Mouse (Mus musculus) adrenal gland (tissue): ENCODE data around the gene Tyrobp.

ENCODE experiments used
- intact Hi-C: fragments of 180-260 bp; cut with DNase I; formaldehyde crosslinking; loops from one replicate; pipeline ENCODE4 v1.15.1; 2025

The Tyrobp gene

GRCm38 (mm10) chr7:30422560-30422959, 9.0 kb downstream of the Tyrobp start:
- intact Hi-C loops, result no loop called here

GRCm38 (mm10) chr7:30423071-30423641, 9.6 kb downstream of the Tyrobp start:
- intact Hi-C loops, result no loop called here

- intact Hi-C loops, result no loop called here
Observed at GRCm38 (mm10) chr7:30429327-30429726, 15.8 kb downstream of the Tyrobp start.

GRCm38 (mm10) chr7:30430191-30430590, 16.6 kb downstream of the Tyrobp start:
- intact Hi-C loops, result loop anchor here (5.0 kb wide), 2 partner anchors 33 to 83 kb away; no protein-coding TSS in a partner anchor

GRCm38 (mm10) chr7:30431793-30432192, 18.2 kb downstream of the Tyrobp start:
- intact Hi-C loops, result loop anchor here (1.0 to 5.0 kb wide), 3 partner anchors 34 to 84 kb away; no protein-coding TSS in a partner anchor

- intact Hi-C loops, result loop anchor here (5.0 kb wide), 2 partner anchors 37 to 87 kb away; no protein-coding TSS in a partner anchor
Observed at GRCm38 (mm10) chr7:30434238-30434637, 20.7 kb downstream of the Tyrobp start.

GRCm38 (mm10) chr7:30434701-30435100, 21.1 kb downstream of the Tyrobp start:
- intact Hi-C loops, result loop anchor here (5.0 kb wide), 3 partner anchors 37 to 87 kb away; no protein-coding TSS in a partner anchor

- intact Hi-C loops, result loop anchor here (5.0 kb wide), 1 partner anchor 37 kb away; no protein-coding TSS in a partner anchor
Observed at GRCm38 (mm10) chr7:30435156-30435555, 21.6 kb downstream of the Tyrobp start.

- intact Hi-C loops, result loop anchor here (5.0 kb wide), 1 partner anchor 35 kb away; no protein-coding TSS in a partner anchor
Observed at GRCm38 (mm10) chr7:30436879-30437278, 23.3 kb downstream of the Tyrobp start.

GRCm38 (mm10) chr7:30439734-30440133, 26.2 kb downstream of the Tyrobp start:
- intact Hi-C loops, result loop anchor here (5.0 kb wide), 1 partner anchor 33 kb away; no protein-coding TSS in a partner anchor

- intact Hi-C loops, result no loop called here
Observed at GRCm38 (mm10) chr7:30440697-30441096, 27.1 kb downstream of the Tyrobp start.

GRCm38 (mm10) chr7:30443696-30444095, 30.1 kb downstream of the Tyrobp start:
- intact Hi-C loops, result no loop called here

- intact Hi-C loops, result no loop called here
Observed at GRCm38 (mm10) chr7:30444154-30444970, 30.8 kb downstream of the Tyrobp start.

- intact Hi-C loops, result loop anchor here (5.0 kb wide), 1 partner anchor 47 kb away; the partner anchor contains the start of gene Prodh2
Observed at GRCm38 (mm10) chr7:30444971-30445751, 31.6 kb downstream of the Tyrobp start, which contains the start of gene Aplp1. TSS of gene Aplp1 (minus strand) at chr7:30445535.

GRCm38 (mm10) chr7:30450241-30450640, 36.7 kb downstream of the Tyrobp start:
- intact Hi-C loops, result no loop called here

GRCm38 (mm10) chr7:30453327-30453726, 39.8 kb downstream of the Tyrobp start:
- intact Hi-C loops, result no loop called here

- intact Hi-C loops, result no loop called here
Observed at GRCm38 (mm10) chr7:30453766-30454165, 40.2 kb downstream of the Tyrobp start.

GRCm38 (mm10) chr7:30454259-30454658, 40.7 kb downstream of the Tyrobp start:
- intact Hi-C loops, result no loop called here

- intact Hi-C loops, result no loop called here
Observed at GRCm38 (mm10) chr7:30456487-30456886, 42.9 kb downstream of the Tyrobp start.

- intact Hi-C loops, result no loop called here
Observed at GRCm38 (mm10) chr7:30456911-30457628, 43.5 kb downstream of the Tyrobp start.
